Mouse (Mus musculus): ENCODE results near the gene Ptprm. TPM values are rescaled to one million over a fixed set of nuclear protein-coding genes. Genes with fewer than 3 reads are reported as not detected.

The Ptprm gene
- polyA plus RNA-seq, 1 experiment from 2014 or later: 11.2 TPM

DNA sequence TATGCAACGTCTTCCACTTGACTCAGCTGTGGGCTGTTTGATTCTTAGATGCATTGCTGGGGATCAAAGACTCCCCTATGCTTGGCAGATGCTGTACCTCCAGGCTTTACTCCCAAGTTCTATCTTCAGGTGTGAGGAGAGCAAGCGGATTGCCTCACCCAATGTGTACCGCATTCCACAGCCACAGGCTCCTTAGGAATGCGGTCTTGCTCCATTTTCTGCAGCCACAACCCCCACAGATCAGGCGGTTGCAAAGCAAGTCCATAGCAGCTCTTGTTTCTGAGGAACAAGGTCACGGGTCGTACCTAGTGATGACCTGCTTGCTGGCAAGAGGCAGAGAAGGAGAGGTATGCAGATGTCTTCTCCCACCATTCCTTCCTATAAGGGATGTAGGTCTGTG is 4.3 kb upstream of the Ptprm start:
- 70% methylated on average over 7 of the region's 7 CpGs for WGBS
- no peaks in the 10 kb centered on the region for H3K4me1 ChIP-seq (replicated peaks)
- no peaks in the 10 kb centered on the region for H3K9me3 ChIP-seq
- H3K27ac ChIP-seq: no peak overlapping the region
- no peaks in the 10 kb centered on the region for H3K36me3 ChIP-seq
- no peak overlapping the region for H3K4me3 ChIP-seq (replicated peaks)
- no peak overlapping the region for H3K4me2 ChIP-seq (replicated peaks)
- ATAC-seq: no peak
- H3K27me3 ChIP-seq (replicated peaks): 0 out of 2 replicates have a peak, but pooled peaks cover 4% of the 10 kb centered on the region
- H3K9ac ChIP-seq: no peak overlapping the region

DNA sequence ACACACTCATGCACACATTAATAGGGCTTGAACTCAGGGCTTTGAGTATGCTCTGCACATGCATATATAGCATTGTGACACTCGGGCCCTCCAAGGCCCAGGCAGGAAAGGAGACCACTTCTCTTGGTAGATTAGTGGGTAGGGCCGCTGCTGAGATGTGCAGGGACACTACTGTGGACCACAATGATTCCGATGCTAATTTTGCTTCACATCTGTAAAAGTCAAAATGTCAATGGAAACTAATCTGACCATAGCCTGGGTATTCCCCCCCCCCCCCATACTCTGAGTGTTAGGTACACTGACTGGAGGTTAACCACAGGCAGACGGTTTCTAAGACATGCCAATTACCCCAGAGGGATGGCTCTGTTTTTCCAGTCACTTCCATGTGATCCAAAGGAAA is 2.9 kb upstream of the Ptprm start:
- H3K27ac ChIP-seq: no peak overlapping the region
- no peaks in the 10 kb centered on the region for H3K36me3 ChIP-seq
- H3K4me3 ChIP-seq (replicated peaks): no peak overlapping the region
- H3K27me3 ChIP-seq (replicated peaks): 0 out of 2 replicates have a peak, but pooled peaks cover 6% of the 10 kb centered on the region
- ATAC-seq: no peak
- H3K9me3 ChIP-seq: no peaks in the 10 kb centered on the region
- H3K4me1 ChIP-seq (replicated peaks): no peaks in the 10 kb centered on the region
- no peak overlapping the region for H3K4me2 ChIP-seq (replicated peaks)
- no peak overlapping the region for H3K9ac ChIP-seq
- 88% methylated on average over 4 of the region's 4 CpGs for WGBS

DNA sequence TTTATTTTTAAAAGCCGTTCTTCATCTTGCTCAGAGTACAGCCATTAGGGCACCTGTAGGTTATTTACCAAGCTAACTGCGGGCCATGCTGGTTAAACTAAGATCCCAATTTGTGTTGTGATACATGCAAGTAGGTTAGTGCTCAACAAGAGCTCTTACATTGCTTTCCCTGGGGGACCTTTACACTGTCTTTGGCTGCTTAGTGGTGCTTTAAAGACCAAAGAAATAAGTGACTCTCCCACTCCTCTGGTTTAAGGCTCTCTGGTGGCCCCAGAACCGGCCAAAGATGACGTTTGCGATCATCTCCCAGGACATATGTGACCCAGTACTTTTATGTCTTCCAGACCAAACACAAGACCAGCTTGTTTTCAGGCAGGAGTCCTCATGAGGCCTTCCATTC is 994 bp upstream of the Ptprm start:
- no peaks in the 10 kb centered on the region for H3K9me3 ChIP-seq
- ATAC-seq: no peak
- H3K27ac ChIP-seq: no peak overlapping the region
- H3K9ac ChIP-seq: no peak overlapping the region
- H3K27me3 ChIP-seq (replicated peaks): 0 out of 2 replicates have a peak, but pooled peaks cover 6% of the 10 kb centered on the region
- H3K4me2 ChIP-seq (replicated peaks): 0 out of 2 replicates have a peak overlapping the region, but pooled peaks have one; percentile 93
- no peak overlapping the region for H3K4me3 ChIP-seq (replicated peaks)
- H3K4me1 ChIP-seq (replicated peaks): no peaks in the 10 kb centered on the region
- WGBS: 47% methylated on average over 5 of the region's 5 CpGs
- no peaks in the 10 kb centered on the region for H3K36me3 ChIP-seq

DNA sequence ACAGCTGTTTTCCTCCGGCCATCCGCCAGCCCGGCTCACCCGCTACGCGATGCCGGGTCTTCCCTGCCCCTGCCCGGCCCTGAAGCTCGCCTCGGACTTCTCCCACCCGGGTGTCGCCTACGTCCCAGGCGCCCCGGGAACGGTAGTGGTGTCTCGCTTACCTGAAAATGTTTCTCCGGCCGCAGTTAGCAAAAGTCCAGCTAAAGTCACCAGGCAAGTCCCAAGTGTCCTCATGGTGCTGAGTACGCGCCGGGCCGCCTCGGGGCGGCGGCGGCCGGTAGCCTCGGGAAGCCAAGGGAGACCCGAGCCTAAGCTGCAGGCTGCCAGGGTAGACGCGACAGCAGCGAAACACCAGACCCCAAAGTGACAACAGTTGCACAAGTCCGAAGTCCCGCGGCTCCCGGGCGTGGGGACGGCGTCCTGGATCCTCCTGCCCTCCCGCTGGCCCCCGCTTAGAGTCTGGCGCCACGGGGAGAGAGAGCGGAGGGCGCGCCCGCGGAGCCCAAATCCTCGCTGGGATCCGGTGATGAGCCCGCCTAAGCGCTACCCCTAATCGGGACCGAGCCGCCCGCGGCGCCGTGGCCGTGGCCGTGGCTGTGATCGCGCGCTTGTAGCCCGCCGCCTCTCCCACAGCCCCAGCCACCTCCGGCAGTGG is 334 bp downstream of the Ptprm start:
- peak overlapping the region; percentile 79 for H3K27ac ChIP-seq
- peak overlapping the region; percentile 80 for H3K4me3 ChIP-seq (replicated peaks)
- no peaks in the 10 kb centered on the region for H3K9me3 ChIP-seq
- no peaks in the 10 kb centered on the region for H3K36me3 ChIP-seq
- under 1% methylated on average over 63 of the region's 68 CpGs for WGBS
- peak; percentile 70 for ATAC-seq
- 0 out of 2 replicates have a peak, but pooled peaks cover 6% of the 10 kb centered on the region for H3K27me3 ChIP-seq (replicated peaks)
- peak overlapping the region; percentile 93 for H3K4me2 ChIP-seq (replicated peaks)
- peak overlapping the region; percentile 84 for H3K9ac ChIP-seq
- H3K4me1 ChIP-seq (replicated peaks): no peaks in the 10 kb centered on the region

DNA sequence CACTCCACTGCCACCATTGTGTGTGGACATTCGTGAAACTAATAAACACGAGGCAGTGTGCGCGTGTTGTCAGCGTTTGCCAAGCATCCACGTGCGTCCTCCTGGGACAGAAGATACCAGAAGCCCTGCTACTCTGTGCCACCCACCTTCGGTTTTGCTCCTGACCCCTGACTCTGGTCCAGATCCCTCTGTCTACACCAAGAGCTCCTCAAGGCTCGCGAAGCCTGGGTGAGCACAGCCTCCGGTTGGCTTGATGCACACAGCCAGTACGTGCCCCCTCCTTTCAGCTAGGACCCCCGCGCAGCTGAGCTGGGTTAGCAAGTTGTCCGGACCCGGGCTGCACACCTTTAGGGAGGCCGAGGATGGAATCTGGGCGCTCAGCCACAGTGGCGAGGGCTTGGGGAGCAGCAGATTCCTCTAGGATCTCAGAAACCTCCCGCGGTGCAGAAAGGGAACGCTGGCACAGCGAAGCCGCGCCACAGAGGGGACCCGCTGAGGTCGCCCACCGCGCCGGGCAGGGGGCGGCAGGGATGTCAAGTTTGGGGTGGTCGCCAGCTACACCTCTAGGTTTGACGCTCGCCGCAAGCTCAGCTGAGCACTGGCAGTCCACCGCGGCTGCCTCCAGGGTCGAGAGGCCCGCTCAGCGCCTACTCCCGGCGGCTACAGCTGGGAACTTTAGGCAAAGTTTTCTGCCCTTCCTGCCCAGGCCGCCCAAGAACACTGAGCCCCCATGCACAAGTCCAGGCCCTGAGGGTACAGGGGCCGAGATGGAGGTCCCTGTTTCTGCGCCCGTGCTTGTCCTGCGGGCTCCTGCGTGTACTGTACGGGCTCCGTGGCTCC is 1.1 kb downstream of the Ptprm start:
- WGBS: 3% methylated on average over 50 of the region's 50 CpGs
- H3K27ac ChIP-seq: peak overlapping the region; percentile 79
- H3K9me3 ChIP-seq: no peaks in the 10 kb centered on the region
- H3K4me2 ChIP-seq (replicated peaks): peak overlapping the region; percentile 93
- 0 out of 2 replicates have a peak, but pooled peaks cover 6% of the 10 kb centered on the region for H3K27me3 ChIP-seq (replicated peaks)
- ATAC-seq: peak; percentile 44
- peak overlapping the region; percentile 84 for H3K9ac ChIP-seq
- H3K36me3 ChIP-seq: no peaks in the 10 kb centered on the region
- H3K4me1 ChIP-seq (replicated peaks): no peaks in the 10 kb centered on the region
- peak overlapping the region; percentile 80 for H3K4me3 ChIP-seq (replicated peaks)

DNA sequence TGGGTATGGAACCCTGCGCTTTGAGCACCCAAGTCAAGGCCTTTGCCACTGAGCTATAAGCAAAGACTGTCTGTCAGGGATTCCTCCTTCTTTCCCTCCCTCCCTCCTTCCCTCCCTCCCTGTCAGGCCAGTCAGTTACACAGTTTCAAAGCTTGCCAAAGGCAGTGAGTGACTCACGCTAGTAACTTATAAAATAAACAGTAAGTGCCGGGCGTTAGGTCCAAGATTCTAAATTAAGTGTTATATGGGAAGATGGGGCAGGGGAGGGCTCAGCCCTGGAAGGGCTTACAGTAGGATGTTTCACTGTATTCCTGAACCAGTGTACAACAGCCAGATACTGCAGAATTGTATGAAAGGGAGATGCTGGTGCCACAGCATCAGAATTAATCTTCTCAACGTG is 2.8 kb downstream of the Ptprm start:
- H3K36me3 ChIP-seq: no peaks in the 10 kb centered on the region
- H3K27me3 ChIP-seq (replicated peaks): 0 out of 2 replicates have a peak, but pooled peaks cover 4% of the 10 kb centered on the region
- no peaks in the 10 kb centered on the region for H3K9me3 ChIP-seq
- H3K4me3 ChIP-seq (replicated peaks): peak overlapping the region; percentile 19; the same call in 1 of the 2 replicates
- no peak for ATAC-seq
- 34% methylated on average over 5 of the region's 5 CpGs for WGBS
- no peak overlapping the region for H3K27ac ChIP-seq
- no peaks in the 10 kb centered on the region for H3K4me1 ChIP-seq (replicated peaks)
- H3K9ac ChIP-seq: no peak overlapping the region
- H3K4me2 ChIP-seq (replicated peaks): peak overlapping the region; percentile 93

DNA sequence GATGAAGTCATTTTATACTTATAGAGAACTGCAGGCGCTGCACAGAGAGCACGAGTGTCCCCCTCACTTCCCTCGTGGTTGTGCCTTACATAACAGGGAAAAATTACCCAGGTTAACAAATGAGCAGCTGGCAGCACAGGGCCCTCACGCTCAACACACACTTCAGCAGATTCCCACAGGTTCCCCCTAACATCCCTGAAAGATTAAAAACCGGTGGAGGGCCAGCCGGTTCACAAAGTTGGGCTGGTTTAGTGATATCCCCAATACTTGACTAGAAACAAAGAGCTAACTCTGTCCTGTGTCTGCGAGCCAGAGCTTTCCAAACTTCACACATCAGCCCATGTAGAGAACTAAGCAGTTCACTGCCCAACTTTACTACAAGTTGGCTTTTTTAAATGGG is 3.7 kb downstream of the Ptprm start:
- Histone ChIP-seq H3K36me3 (no peaks in the 10 kb centered on the region), H3K9ac (no peak overlapping the region), H3K4me1 (replicated peaks) (no peaks in the 10 kb centered on the region), H3K27me3 (replicated peaks) (0 out of 2 replicates have a peak, but pooled peaks cover 2% of the 10 kb centered on the region), H3K9me3 (no peaks in the 10 kb centered on the region), H3K27ac (no peak overlapping the region), H3K4me2 (replicated peaks) (no peak overlapping the region), H3K4me3 (replicated peaks) (no peak overlapping the region)
- no peak for ATAC-seq
- WGBS: 70% methylated on average over 7 of the region's 7 CpGs

DNA sequence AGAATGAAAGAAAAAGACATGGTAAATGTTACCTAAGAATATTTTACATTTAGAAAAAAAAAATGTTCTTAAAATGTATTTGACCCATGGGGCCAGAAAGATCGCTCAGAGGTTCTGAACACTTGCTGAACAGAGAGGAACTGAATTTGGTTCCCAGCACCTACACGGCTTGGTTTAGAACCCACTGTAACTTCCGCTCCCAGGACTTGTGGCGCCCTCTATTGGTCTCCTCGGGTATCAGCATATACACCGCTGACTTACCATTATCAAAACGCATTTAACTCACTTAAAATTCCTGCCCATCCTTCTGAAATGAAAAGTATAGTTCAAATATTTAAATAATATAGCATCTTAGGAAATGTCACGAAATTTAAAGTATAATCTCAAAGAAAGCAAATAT is 4.7 kb downstream of the Ptprm start:
- no peak overlapping the region for H3K9ac ChIP-seq
- H3K36me3 ChIP-seq: no peaks in the 10 kb centered on the region
- H3K27me3 ChIP-seq (replicated peaks): 0 out of 2 replicates have a peak, but pooled peaks cover 2% of the 10 kb centered on the region
- H3K4me3 ChIP-seq (replicated peaks): no peak overlapping the region
- H3K4me1 ChIP-seq (replicated peaks): no peaks in the 10 kb centered on the region
- no peaks in the 10 kb centered on the region for H3K9me3 ChIP-seq
- ATAC-seq: no peak
- no peak overlapping the region for H3K4me2 ChIP-seq (replicated peaks)
- 91% methylated on average over 8 of the region's 8 CpGs for WGBS
- no peak overlapping the region for H3K27ac ChIP-seq

DNA sequence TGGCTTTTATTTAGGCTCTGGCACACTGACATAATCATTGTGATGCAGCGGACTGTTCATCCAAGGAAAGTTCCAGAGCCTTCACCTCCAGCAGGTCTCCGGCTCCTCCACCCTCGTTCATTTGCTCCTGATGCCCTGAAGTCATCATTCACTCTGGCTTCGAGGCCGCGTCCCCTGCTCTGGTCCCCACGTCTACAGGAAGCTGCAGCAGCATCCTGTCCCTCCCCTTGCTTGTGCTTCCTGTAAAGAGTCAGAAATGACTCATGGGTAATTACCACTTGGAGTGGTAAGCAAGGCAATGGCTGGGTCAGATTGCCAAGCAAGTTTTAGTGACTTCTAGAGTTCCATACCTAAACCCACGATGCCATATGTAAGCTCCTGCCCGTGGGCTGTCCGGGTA is 7.3 kb downstream of the Ptprm start:
- no peak overlapping the region for H3K4me2 ChIP-seq (replicated peaks)
- H3K36me3 ChIP-seq: no peaks in the 10 kb centered on the region
- H3K9me3 ChIP-seq: no peaks in the 10 kb centered on the region
- no peak for ATAC-seq
- H3K27me3 ChIP-seq (replicated peaks): no peaks in the 10 kb centered on the region
- H3K4me3 ChIP-seq (replicated peaks): no peak overlapping the region
- 79% methylated on average over 10 of the region's 10 CpGs for WGBS
- no peak overlapping the region for H3K9ac ChIP-seq
- H3K4me1 ChIP-seq (replicated peaks): no peaks in the 10 kb centered on the region
- no peak overlapping the region for H3K27ac ChIP-seq

DNA sequence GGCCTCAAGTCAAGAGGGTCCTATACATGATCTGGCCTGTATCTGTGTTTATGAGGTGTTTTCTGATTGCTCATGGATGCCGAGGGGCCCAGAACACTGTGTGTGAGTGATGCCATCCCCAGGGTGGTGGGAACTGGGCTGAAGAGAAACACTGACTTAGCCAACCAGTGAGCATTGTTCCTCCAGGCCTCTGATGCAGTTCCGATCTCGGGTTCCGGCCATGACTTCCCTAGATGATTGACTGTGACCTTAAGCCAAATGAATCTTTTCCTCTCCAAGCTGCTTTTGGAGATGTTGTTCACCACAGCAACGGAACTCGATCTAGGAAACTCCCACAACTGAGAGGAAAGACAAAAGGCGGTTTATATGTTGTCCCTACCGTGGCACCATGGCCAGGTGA is 9.1 kb downstream of the Ptprm start:
- no peak overlapping the region for H3K4me2 ChIP-seq (replicated peaks)
- H3K4me3 ChIP-seq (replicated peaks): no peak overlapping the region
- no peaks in the 10 kb centered on the region for H3K36me3 ChIP-seq
- H3K27me3 ChIP-seq (replicated peaks): no peaks in the 10 kb centered on the region
- H3K27ac ChIP-seq: no peak overlapping the region
- H3K9me3 ChIP-seq: no peaks in the 10 kb centered on the region
- no peak overlapping the region for H3K9ac ChIP-seq
- 89% methylated on average over 8 of the region's 8 CpGs for WGBS
- ATAC-seq: no peak
- H3K4me1 ChIP-seq (replicated peaks): no peaks in the 10 kb centered on the region

DNA sequence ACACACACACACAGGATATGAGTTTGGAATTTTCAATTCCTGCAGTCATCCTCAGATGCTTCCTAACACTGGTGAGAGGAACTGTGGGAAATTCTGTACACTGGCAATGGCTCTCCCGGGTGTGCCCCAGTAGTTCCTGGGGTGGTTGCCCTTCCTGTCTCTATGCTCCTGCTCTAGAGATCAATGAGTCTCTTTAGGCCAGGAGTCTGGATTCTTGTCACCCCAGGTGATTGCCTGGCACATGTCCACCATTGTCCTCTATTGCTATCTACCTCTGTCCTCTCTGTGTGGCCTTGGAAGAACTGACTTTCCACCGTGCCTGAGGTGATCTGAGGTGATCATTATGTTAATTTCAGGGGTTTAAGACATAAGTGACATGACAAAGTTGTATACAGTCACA is 10.8 kb downstream of the Ptprm start:
- no peaks in the 10 kb centered on the region for H3K36me3 ChIP-seq
- no peak overlapping the region for H3K4me3 ChIP-seq (replicated peaks)
- ATAC-seq: no peak
- WGBS: 66% methylated on average over 2 of the region's 2 CpGs
- H3K27me3 ChIP-seq (replicated peaks): no peaks in the 10 kb centered on the region
- no peaks in the 10 kb centered on the region; the same call in 1 of the 2 replicates for H3K9me3 ChIP-seq
- H3K9ac ChIP-seq: no peak overlapping the region
- H3K27ac ChIP-seq: no peak overlapping the region
- no peaks in the 10 kb centered on the region for H3K4me1 ChIP-seq (replicated peaks)
- H3K4me2 ChIP-seq (replicated peaks): no peak overlapping the region

DNA sequence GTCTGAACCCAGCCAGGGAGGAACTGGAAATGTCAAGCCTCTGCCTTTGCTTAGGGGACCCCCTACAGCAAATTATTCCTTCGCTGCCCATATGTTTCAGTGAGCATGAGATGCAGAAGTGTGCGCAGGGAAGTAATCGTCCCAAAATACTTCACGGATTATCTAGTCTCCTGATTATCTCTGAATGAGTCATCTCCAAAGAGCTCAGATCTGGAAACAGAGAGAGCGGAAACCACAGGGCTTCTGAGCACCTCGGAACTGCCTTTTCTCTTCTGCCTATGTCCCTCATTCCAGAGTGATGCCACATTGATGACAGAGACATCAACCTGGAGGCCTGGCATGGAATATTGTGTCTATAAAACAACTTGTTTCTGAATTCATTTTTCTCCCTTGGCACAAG is 11.3 kb downstream of the Ptprm start:
- no peak for ATAC-seq
- Histone ChIP-seq H3K9me3 (no peaks in the 10 kb centered on the region; the same call in 1 of the 2 replicates), H3K4me3 (replicated peaks) (no peak overlapping the region), H3K4me1 (replicated peaks) (no peaks in the 10 kb centered on the region), H3K4me2 (replicated peaks) (no peak overlapping the region), H3K27ac (no peak overlapping the region), H3K36me3 (no peaks in the 10 kb centered on the region), H3K27me3 (replicated peaks) (no peaks in the 10 kb centered on the region), H3K9ac (no peak overlapping the region)
- 91% methylated on average over 6 of the region's 6 CpGs for WGBS

Data from intestine, embryonic 15.5 days (tissue).